Comparison of ENCODE assay signal across 8 mouse cellular contexts in genomic region chr7:25680514-25681258, GRCm38 (mm10). TPM values are rescaled to one million over a fixed set of nuclear protein-coding genes. Genes with fewer than 3 reads are reported as not detected.
DNase-seq lines count a peak whose midpoint lies in the region; ATAC-seq lines count a peak whose summit lies in the region.

Gene B9d2 (plus strand): TSS chr7:25680780.

- no peaks in the 10 kb centered on the region for H3K4me1 ChIP-seq in forebrain, embryonic 11.5 days (replicated peaks; ENCODE audit: control insufficient read depth, insufficient read depth, low read length)
- H3K4me1 ChIP-seq in heart, embryonic 16.5 days (ENCODE audit: control insufficient read depth, insufficient read depth, low read length): peaks cover 24% of the 10 kb centered on the region
- H3K4me1 ChIP-seq in liver, embryonic 15.5 days (replicated peaks): peaks cover 67% of the 10 kb centered on the region
- peaks cover 10% of the 10 kb centered on the region; the same call in 1 of the 2 replicates for H3K4me1 ChIP-seq in neural tube, embryonic 12.5 days

- no peaks in the 10 kb centered on the region for H3K36me3 ChIP-seq in forebrain, embryonic 11.5 days (ENCODE audit: control insufficient read depth, insufficient read depth, low read length)
- no peaks in the 10 kb centered on the region for H3K36me3 ChIP-seq in heart, embryonic 16.5 days (ENCODE audit: control insufficient read depth, insufficient read depth)
- H3K36me3 ChIP-seq in liver, embryonic 15.5 days (replicated peaks): no peaks in the 10 kb centered on the region
- no peaks in the 10 kb centered on the region for H3K36me3 ChIP-seq in neural tube, embryonic 12.5 days

- H3K27ac ChIP-seq in forebrain, embryonic 11.5 days (ENCODE audit: low read depth, low read length): peak within 1 kb of the TSS; percentile 89
- H3K27ac ChIP-seq in heart, embryonic 16.5 days (ENCODE audit: low read length): peak within 1 kb of the TSS; percentile 90
- peak within 1 kb of the TSS; percentile 97 for H3K27ac ChIP-seq in liver, embryonic 15.5 days (replicated peaks)
- peak within 1 kb of the TSS; percentile 75 for H3K27ac ChIP-seq in neural tube, embryonic 12.5 days

- H3K27me3 ChIP-seq in forebrain, embryonic 11.5 days (ENCODE audit: control insufficient read depth, insufficient read depth, low read length): peaks cover under 1% of the 10 kb centered on the region; the same call in 1 of the 2 replicates
- H3K27me3 ChIP-seq in heart, embryonic 16.5 days (ENCODE audit: control insufficient read depth, insufficient read depth, low read length): peaks cover under 1% of the 10 kb centered on the region; the same call in 1 of the 2 replicates
- H3K27me3 ChIP-seq in liver, embryonic 15.5 days: peaks cover 10% of the 10 kb centered on the region
- H3K27me3 ChIP-seq in neural tube, embryonic 12.5 days (replicated peaks): peaks cover 9% of the 10 kb centered on the region

- H3K9me3 ChIP-seq in forebrain, embryonic 11.5 days (ENCODE audit: control insufficient read depth, low read length): no peaks in the 10 kb centered on the region
- H3K9me3 ChIP-seq in heart, embryonic 16.5 days (replicated peaks; ENCODE audit: control insufficient read depth, low read length): no peaks in the 10 kb centered on the region
- no peaks in the 10 kb centered on the region for H3K9me3 ChIP-seq in liver, embryonic 15.5 days (replicated peaks)
- H3K9me3 ChIP-seq in neural tube, embryonic 12.5 days: no peaks in the 10 kb centered on the region

- H3K9ac ChIP-seq in forebrain, embryonic 11.5 days (ENCODE audit: low read length): peak within 1 kb of the TSS; percentile 73
- peak within 1 kb of the TSS; percentile 75 for H3K9ac ChIP-seq in heart, embryonic 16.5 days (ENCODE audit: low read length)
- H3K9ac ChIP-seq in liver, embryonic 15.5 days: peak within 1 kb of the TSS; percentile 72
- peak within 1 kb of the TSS; percentile 52 for H3K9ac ChIP-seq in neural tube, embryonic 12.5 days

- DNase-seq in CD8-positive naive resting alpha-beta T cell, adult 2 months (ENCODE audit: low read depth in 2 of 2, low spot score in 2 of 2): peak; percentile 93 to 96
- peak; percentile 98 for DNase-seq in c-Kit-positive CD71-negative TER-119-negative erythroid progenitor cells, embryonic 14.5 days (ENCODE audit: low read depth)
- DNase-seq in forebrain, embryonic 11.5 days (ENCODE audit: low spot score): peak; percentile 96
- peak; percentile 97 to 98 for DNase-seq in kidney, postnatal 36 days
- DNase-seq in telencephalon, adult 2 months (ENCODE audit: low read depth, low spot score): peak; percentile 89

- H3K4me3 ChIP-seq in forebrain, embryonic 11.5 days (ENCODE audit: low read depth, low read length): peak within 1 kb of the TSS; percentile 59
- H3K4me3 ChIP-seq in heart, embryonic 16.5 days (ENCODE audit: low read length): peak within 1 kb of the TSS; percentile 75
- H3K4me3 ChIP-seq in liver, embryonic 15.5 days (replicated peaks): peak within 1 kb of the TSS; percentile 77
- H3K4me3 ChIP-seq in neural tube, embryonic 12.5 days: peak within 1 kb of the TSS; percentile 48

- H3K4me2 ChIP-seq in forebrain, embryonic 11.5 days (ENCODE audit: low read depth, low read length, severe bottlenecking): peak within 1 kb of the TSS; percentile 59
- H3K4me2 ChIP-seq in heart, embryonic 16.5 days (ENCODE audit: low read depth, low read length): peak within 1 kb of the TSS; percentile 84
- peak within 1 kb of the TSS; percentile 73 for H3K4me2 ChIP-seq in liver, embryonic 15.5 days
- peak within 1 kb of the TSS; percentile 57 for H3K4me2 ChIP-seq in neural tube, embryonic 12.5 days (replicated peaks)

- WGBS in forebrain, embryonic 11.5 days: under 1% methylated on average over 46 of the region's 46 CpGs
- under 1% methylated on average over 46 of the region's 46 CpGs for WGBS in heart, embryonic 16.5 days
- WGBS in liver, embryonic 15.5 days (ENCODE audit: insufficient replicate concordance): under 1% methylated on average over 46 of the region's 46 CpGs
- under 1% methylated on average over 46 of the region's 46 CpGs for WGBS in neural tube, embryonic 12.5 days

- peak; percentile 97 for ATAC-seq in forebrain, embryonic 11.5 days (replicated peaks; ENCODE audit: low FRiP score)
- ATAC-seq in heart, embryonic 16.5 days (replicated peaks; ENCODE audit: extremely low read depth, insufficient read depth, low FRiP score): peak; percentile 93
- peak; percentile 95 for ATAC-seq in liver, embryonic 15.5 days (ENCODE audit: insufficient read depth)
- peak; percentile 94 for ATAC-seq in neural tube, embryonic 12.5 days (ENCODE audit: low FRiP score, low read depth)

RNA-seq across cellular contexts. Expression of gene B9d2, which starts in this region (rescaled TPM):
- 30.4 and 35.1 TPM in 2 replicates for polyA plus RNA-seq in forebrain, embryonic 11.5 days (2014; fragmentation: Nextera tagmentation; extraction: Ambion mirVana)
- polyA plus RNA-seq in heart, embryonic 16.5 days (2015; fragmentation: Nextera tagmentation; extraction: Ambion mirVana): 30.3 and 32.0 TPM in 2 replicates
- 19.9 and 23.2 TPM in 2 replicates for polyA plus RNA-seq in liver, embryonic 15.5 days (2015; fragmentation: Nextera tagmentation; extraction: Ambion mirVana)
- 34.8 and 35.7 TPM in 2 replicates for polyA plus RNA-seq in neural tube, embryonic 12.5 days (2016; fragmentation: Nextera tagmentation; extraction: Ambion mirVana)

Comparison
In these comparisons a context has a peak if more than half of its experiments do, and no peak if none do; other contexts are left out.
1. Peak in every context shown above with its lines: DNase-seq, ATAC-seq, H3K4me3 ChIP-seq and H3K27ac ChIP-seq.